Mouse (Mus musculus) layer of hippocampus, postnatal 36 days (tissue): ENCODE results near the gene Ddx42. TPM values are rescaled to one million over a fixed set of nuclear protein-coding genes. Genes with fewer than 3 reads are reported as not detected.
A peak's percentile ranks its signal among the peaks of the same experiment; 100 is the strongest.

Experiments
- DNase-seq, 2 experiments: peaks; one replicate each; pipeline ENCODE4 v3.0.0; 2022
- total RNA-seq, 2 experiments: library from RNA; stranded (reverse); gene quantifications; 2 replicates each; pipeline ENCODE4 v1.2.3; 2021

Ddx42 gene
- total RNA-seq, 2 experiments from 2014 or later: 69.9 to 70.9 TPM

DNA sequence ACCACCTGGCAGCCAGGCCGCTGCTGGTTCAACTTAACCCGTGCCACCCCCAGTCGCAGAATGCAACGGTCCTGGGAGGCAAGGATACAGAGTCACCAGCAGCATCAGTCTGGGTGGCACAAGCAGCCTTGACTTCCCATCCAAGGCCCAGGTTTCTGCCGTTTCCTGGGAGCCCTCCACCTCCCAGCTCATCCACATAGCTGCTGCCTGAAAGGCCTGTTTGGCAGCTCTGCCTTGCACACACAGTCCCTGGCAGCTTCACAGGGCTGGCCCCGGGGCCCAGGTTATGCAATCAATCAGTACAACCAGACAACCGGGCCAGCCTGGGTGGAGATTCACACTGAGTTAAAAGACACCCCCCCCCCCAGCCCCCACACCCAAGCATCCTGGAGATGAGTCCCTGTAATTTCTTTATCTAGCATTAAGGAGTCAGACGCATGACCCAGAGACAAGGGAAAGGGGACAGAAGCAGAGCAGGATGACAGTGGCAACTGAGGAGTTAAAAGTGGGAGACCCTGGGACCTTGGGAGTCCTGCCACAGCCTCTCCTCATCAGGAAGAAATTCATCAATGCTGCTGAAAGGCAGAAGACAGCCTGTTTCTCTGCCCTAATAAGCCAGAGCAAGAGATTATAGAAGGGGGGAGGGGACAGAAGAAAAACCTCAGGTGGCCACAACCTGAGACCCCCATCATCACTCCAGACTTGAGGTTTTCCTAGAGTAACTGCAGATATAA lies 51.8 kb downstream of the Ddx42 start:
- peak; percentile 76 to 83 for DNase-seq

DNA sequence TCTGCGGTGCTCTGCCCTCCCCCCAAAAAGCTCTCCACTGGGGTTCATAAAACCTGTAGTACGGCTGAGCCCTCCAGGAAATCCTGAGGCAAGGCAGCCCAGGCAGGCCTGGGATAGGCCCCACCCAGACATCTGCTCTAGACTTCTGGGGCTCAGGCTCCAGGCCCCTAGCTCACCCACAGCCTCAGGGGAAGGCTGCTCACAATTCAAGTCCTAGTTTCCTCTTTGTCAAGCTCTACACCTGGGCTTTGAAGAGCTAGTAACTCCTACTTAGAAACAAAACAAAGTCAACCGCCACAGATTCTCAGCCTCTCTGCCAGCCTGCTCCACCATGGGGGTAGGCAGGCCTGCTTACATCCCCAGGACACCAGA lies 52.3 kb downstream of the Ddx42 start:
- no peak for DNase-seq

DNA sequence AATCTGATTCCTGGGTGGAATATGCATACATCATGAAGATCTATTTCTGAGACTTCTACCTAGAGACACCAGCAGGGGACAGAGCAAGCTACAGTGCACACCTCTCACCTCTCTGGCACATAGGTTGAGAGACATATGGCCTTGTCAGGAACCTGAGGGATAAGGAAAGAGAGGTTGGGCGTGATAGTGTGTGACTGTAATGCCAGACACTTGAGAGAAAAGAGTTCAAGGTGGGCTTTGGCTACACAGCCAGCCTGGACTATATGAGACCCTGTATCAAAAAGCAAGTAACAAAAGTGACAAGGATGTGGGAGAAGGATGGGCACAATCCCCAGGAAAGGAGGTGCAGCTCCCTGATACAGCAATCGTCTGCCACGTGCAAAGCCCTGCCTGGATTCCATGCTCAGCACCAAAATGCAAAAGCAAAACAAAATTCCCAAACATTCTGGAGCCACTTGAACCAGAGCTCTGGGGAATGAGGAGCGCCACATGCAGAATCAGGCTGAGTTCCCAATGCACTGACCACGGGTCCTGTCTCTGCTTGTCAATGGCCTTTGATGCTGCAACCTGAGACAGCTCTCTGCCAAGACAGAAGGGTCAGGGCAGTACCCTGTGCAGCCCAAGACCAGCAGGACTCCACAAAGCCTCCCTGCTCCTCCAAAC lies 54.5 kb downstream of the Ddx42 start:
- no peak for DNase-seq

DNA sequence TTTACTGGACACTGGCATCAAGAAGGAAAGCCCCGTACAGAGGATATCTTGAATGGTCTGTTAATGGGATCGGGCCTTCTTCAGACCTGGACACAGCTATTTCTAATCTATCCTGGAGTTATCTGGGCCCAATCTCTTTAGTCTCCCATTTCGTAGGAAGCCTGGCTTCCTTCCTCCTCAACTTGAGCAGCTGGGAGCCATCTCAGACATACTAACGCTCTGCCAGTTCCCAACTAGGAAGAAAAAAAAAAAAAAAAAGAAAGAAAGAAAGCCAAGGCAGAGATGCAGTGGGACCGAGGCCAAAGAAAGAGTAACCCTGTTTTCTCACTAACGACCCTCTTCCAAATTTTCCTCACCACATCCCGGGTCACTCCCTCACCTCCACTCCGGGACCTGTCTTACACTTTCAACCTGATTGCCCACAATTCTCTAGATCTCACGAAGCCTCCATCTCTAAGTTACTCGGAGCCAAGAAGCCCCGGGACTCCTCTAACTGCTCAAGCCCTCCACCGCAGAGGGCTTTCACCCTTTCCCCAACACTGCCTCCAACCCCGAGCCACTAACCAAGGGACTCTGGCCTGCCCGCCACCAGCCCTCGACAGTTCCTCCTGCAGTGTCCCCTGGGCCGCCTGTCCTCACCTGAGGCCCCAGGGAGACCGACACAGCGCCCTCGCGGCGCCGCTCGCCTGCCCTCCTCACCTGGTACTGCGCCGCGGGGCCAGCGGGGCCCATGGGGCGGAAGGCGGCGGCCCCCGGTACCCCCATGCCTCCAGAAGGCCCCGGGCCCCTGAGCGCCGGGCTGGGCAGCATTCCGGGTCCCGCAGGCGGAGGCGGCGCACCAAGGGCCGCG lies 55.3 kb downstream of the Ddx42 start:
- peak in 1 of 2 experiments; percentile 38 for DNase-seq

DNA sequence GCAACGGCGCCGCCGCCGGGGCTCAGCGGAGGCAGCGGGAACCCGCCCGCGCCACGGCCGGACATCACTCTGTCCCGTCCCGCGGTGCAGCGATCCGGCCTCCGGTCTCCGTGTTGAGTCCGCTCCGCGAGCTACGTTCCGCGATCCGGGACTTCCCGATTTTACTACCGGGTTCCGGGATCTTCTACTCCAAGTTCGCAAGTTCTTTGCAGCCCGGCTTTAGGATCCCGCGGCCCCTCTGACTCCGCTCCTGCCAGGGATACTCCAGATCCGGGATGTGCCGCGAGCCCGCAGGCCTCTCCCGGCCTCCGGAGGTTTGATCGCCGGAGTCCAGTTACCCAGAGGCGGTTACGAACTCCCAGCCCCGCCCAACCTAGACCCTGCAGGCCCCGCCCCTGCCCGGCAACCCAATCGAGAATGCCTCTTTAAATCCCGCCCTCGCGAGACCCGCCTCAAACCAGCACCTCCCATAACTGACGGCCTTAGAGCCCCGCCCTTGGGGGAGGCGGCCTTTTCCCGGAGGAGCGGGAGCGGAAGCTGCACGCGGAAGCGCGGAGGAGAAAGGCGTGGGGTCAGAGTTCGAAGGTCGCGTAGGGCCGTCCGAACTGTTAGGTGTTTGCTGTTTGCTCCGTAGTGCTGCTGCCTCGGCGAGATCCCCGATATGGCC lies 56.1 kb downstream of the Ddx42 start, which contains the start of gene Smarcd2:
TSS of gene Smarcd2 (minus strand) at position 329 of the 667 bp plus-strand sequence.
- DNase-seq: peak; percentile 99 to 100

DNA sequence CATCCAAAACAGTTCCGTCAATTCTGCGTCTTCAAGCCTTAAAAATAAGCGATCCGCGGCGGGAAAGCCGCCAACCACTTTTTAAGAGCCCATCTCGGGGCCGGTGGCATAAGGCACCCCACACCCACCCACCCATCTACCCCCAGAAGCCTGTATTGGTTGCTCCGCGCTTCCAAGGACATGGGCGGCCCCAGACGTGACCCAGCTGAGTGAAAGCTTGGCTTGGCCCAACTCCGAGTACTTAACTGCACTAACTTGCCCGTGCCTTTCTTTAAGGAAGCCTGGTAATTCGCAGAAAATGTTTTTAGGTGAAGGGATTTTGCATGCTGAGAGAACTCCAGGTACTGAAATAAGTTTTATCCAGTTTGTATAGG lies 56.6 kb downstream of the Ddx42 start:
- DNase-seq: no peak

DNA sequence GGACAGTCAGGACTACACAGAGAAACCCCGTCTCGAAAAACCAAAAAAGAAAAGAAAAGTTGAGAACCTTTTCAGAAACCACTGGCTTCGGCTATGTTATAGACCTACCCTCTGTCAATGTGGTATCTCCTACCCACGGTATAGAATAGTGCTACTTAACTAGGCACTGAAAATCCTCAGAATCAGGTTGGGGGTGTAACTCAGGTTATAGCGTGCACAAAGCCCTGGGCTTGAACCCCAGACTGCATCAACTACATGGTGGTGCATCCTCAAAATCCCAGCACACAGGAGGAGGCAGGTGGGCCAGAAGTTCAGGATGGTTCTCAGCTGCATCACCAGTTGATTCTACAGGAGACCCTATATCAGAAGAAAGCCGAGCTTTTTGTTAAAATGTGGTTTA lies 57.1 kb downstream of the Ddx42 start:
- no peak for DNase-seq

DNA sequence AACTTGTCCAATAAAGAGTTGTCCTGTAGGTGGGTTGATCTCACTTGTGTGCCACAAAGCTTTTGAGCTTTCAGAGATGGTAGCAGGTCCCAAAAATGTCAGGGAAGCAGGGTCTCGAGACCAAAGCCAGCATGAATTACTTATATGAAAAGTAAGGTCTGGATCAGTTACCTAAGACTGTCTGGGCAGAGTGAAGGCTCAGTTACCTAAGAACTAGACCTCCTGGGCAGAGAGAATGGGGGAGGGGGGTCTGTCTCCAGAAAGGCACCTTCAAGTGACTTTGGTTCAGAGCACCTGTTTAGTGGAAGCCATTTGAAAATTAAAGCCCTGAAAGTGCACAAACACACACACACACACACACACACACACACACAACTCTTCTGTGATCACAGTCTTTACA lies 57.6 kb downstream of the Ddx42 start:
- DNase-seq: no peak

DNA sequence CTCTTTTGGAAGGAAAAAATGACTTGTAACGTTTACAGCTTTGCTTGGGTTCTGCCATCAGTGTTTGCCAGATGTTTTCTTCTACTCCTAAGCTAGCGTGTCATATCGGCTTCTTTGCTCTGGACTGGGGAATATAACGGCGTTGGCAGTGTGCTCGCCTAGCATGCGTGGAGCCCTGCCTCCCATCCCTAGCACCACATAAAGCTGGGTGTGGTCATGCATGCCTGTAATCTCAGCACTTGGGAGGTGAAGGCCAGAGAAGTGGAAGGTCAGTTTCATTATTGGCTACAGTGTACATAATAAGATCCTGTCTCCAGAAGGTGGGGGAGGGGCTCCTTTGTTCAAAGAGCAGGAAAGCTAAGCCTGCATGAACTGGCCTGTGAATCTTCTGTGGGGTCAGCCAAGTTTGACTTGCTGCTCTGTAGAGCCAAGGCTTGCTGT lies 58.3 kb downstream of the Ddx42 start:
- no peak for DNase-seq

DNA sequence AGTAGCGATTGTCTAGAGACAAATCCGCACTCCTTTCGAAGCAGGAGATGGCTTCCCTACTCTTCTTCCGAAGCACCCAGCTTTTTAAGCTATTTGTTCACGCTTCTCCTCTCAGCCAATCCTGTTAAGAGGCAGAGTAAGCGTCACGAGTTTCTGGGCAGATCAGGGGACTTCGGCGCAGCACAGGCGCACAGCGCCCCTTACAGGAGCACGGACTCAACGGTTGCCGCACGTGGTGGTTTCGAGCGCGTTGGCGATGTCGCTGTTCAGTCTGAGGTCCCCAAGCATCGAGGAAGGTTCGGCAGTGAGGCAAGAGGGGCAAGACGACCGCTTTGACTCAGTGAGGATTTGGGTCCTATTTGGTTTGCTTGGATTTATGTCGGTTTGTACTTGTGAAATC lies 59.7 kb downstream of the Ddx42 start, which contains the start of gene Tcam1:
TSS of gene Tcam1 (plus strand) at position 219 of the 400 bp plus-strand sequence.
- DNase-seq: peak; percentile 90

DNA sequence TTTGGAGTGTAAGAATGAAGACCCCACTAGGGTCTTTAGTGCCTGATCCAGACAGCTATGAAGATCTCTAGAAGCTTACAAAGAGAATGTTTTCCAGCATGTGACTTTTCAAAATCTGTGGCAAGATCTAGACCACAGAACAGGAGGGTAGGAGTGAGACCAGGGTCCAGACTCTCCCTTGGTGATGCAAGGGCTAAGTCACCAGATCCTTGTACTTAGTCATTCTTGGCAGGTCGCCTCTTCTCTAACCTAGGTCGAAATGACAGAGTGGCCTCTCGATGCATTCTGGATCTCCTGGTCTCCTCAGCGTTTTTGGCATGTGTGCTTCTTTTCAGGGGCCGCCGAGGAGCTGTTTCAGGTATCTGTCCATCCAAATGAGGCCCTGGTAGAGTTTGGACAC lies 65.7 kb downstream of the Ddx42 start:
- no peak for DNase-seq

DNA sequence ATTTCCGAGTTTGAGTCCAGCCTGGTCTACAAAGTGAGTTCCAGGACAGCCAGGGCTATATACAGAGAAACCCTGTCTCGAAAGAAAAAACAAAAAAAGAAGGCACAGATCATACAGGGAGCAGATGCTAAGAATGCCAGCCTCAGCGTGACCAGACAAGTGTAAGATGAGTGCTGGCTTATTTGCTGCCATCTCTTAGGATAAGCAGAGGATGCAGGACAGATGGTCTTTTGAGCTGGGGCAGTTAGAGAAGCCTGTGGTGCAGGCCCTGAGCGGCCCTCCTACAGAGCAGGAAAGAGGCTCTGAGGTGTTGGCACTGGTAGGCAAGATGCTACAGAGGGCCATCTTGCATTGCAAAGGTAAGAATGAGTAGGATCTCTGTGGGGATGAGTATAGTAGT lies 66.6 kb downstream of the Ddx42 start:
- no peak for DNase-seq

DNA sequence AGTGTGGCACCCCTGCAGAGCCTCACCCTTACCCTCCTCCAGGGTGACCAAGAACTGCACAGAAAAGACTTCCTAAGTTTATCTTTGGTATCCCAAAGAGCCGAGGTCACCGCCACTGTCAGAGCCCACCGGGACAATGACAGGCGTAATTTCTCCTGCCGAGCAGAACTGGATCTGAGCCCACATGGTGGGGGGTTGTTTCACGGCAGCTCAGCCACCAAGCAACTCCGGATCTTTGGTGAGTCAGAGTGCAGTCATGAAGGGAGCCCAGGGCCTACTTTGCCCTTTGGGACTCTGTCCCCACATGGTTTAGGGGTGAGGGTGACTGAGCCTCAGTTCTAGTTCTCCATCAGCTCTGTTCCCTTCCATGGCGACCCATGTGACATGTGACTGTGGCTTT lies 67.4 kb downstream of the Ddx42 start:
- DNase-seq: no peak

DNA sequence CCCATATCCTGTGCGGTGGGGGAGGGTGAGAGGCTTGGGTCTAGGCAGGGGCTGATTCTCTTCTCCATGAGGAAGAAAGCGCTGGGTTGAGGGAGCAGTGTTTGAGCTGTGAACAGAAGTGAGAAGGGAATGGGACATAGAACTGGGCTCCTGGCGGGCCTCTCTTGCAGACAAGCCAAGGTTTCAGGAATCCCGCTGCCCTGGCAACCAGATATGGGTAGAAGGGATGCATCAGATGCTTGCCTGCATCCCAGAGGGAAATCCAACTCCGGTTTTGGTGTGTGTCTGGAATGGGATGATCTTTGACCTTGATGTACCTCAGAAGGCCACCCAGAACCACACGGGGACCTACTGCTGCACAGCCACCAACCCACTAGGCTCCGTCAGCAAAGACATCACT lies 69.5 kb downstream of the Ddx42 start:
- DNase-seq: no peak

DNA sequence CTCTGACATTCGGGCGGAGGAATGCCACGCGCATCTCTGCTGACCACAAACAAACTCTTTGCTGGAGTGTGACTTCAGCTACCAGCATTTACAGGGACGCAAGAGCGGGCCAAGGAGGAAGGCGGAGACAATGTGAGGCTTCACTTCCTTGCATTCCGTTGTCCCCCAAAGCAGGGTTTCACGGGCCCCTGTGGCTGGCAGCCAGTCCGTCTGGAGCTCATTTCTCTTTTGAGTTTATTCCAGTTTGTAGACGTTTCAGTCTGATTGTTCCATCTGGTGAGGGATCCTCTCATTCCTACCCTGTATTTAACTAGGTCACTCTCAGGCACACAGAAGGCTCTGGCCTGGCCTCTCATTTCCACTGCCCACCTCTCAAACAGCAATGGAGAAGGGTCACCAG lies 70.3 kb downstream of the Ddx42 start:
- DNase-seq: no peak

DNA sequence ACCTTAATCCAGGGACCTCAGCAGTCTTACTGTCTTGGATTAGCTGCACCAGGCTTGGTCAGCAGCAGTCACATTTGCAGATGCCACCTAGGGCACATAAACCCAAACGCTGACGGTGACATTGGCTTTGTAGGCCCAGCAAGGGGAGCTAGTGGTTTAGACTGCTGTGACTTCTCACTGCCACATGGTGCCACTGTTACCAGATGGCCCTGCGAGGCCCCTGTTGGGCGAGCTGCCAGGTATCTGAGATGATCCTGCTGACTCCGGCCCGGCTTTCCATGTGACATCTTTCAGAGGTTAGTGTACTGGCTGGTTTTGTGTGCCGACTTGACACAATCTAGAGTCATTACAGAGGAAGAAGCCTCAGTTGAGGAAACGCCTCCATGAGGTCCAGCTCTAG lies 72.6 kb downstream of the Ddx42 start:
- DNase-seq: no peak

DNA sequence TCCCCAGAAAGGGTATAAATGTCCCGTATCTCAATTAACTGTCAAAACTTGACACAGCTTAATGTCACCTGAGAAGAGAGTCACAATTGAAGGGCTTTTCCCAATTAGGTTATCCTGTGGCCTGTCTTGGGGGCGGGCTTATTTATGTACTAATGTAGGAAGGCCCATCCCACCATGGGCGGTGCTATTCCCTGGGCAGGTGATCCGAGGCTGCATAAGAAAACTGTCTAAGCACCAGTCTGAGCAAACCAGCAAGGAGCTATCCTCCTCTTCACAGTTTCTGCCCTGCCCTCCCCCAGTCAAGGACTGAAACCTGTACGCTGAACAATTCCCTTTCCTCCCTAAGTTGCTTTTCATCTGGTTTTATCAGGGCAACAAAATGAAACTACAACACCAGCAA lies 73.7 kb downstream of the Ddx42 start:
- DNase-seq: no peak

DNA sequence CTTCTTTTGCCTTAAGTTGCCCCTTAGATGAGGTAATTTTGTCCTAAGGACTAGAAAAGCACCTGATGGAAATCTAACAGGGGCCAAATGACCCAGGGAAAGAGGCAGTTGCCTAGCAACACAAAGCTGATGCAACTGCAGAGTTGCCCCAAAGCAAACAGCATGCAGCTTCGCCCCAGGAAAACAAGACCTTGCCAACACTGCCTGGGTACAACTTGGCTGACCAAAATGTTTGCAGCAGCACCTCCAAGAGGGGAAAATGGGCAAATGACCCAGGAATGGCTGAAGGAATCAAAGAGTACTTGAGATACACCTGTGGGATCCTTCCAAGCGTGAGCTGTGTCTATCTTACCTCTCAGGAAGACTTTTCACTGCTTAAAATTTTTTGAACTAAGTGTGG lies 75.1 kb downstream of the Ddx42 start:
- DNase-seq: no peak
